Mouse (Mus musculus) forebrain, embryonic 16.5 days (tissue): ENCODE results near the gene Klra1. TPM values are rescaled to one million over a fixed set of nuclear protein-coding genes. Genes with fewer than 3 reads are reported as not detected.
"Not testable (repeated sequence)": the region's sequence is repeated elsewhere in the genome, so short reads cannot be mapped to it uniquely, and the experiment has no call there.

Experiments
- ATAC-seq: fragments of 200-750 bp; cut with Nextera tagmentation; 2 replicates; pipeline ENCODE4 v1.8.0; 2017; ENCODE audit warnings: mild to moderate bottlenecking, moderate library complexity
- H3K27ac ChIP-seq: fragments of 300-500 bp; sonication (generic); 2 replicates; pipeline ENCODE4 v1.5.1; 2014; ENCODE audit warnings: low read length, control low read depth
- H3K27me3 ChIP-seq: fragments of 300-500 bp; sonication (generic); replicated peaks from 2 replicates; pipeline ENCODE4 v1.6.1; 2014; ENCODE audit warnings: low read length; ENCODE audit not compliant: control insufficient read depth, insufficient read depth
- H3K36me3 ChIP-seq: fragments of 300-500 bp; sonication (generic); 2 replicates; pipeline ENCODE4 v1.6.1; 2014; ENCODE audit not compliant: control insufficient read depth, insufficient read depth
- H3K4me1 ChIP-seq: fragments of 300-500 bp; sonication (generic); replicated peaks from 2 replicates; pipeline ENCODE4 v1.6.1; 2014; ENCODE audit warnings: low read length; ENCODE audit not compliant: control insufficient read depth, insufficient read depth
- H3K4me2 ChIP-seq: fragments of 300-500 bp; sonication (generic); 2 replicates; pipeline ENCODE4 v1.6.1; 2014; ENCODE audit warnings: mild to moderate bottlenecking, low read length, control low read depth
- H3K4me3 ChIP-seq: fragments of 300-500 bp; sonication (generic); replicated peaks from 2 replicates; pipeline ENCODE4 v1.5.1; 2014; ENCODE audit warnings: mild to moderate bottlenecking, low read length, control low read depth
- H3K9ac ChIP-seq: fragments of 300-500 bp; sonication (generic); replicated peaks from 2 replicates; pipeline ENCODE4 v1.6.1; 2014; ENCODE audit warnings: low read depth, low read length, control low read depth
- H3K9me3 ChIP-seq: fragments of 300-500 bp; sonication (generic); 2 replicates; pipeline ENCODE4 v1.6.1; 2016; ENCODE audit warnings: low read length; ENCODE audit not compliant: control insufficient read depth
- WGBS: fragments of 180-500 bp; shearing (Covaris S2); extraction: QIAGEN DNeasy Blood & Tissue Kit; methylation state at CpG from one replicate; pipeline ENCODE4 v1.1.7; 2014; 5-methylcytosine and 5-hydroxymethylcytosine counted together
- polyA plus RNA-seq: library from polyadenylated mRNA; unstranded; fragments of >200 nt; fragmentation: Nextera tagmentation; extraction: Ambion mirVana; gene quantifications from 2 replicates; pipeline ENCODE4 v1.2.1, GENCODE M21; 2015

The Klra1 gene
- polyA plus RNA-seq: not detected in 2 replicates

DNA sequence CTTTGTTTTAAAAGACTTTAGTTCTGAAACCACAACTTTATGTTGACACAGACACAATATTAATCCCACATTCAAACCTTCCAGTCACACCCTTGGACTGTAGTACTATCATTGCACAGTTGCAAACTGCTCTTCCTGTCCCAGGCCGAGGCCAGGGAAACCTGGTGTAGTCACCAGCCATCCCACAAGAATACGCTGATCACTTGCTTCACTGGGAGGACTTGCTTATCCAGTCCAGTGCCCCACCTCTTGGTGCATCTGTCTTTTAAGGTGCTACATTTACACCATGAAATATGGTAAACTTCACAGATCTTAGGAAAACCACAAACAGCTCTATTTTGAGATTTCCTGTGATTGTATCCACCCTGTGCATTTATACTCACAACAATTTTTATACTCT lies at the start of gene Klra1:
Gene Klra1 (minus strand): TSS at position 125 of the 400 bp plus-strand sequence.
- H3K27ac ChIP-seq: no peak within 1 kb of the TSS
- no peaks in the 10 kb centered on the region for H3K36me3 ChIP-seq
- 84% methylated on average over 2 of the region's 2 CpGs for WGBS
- H3K27me3 ChIP-seq: no peaks in the 10 kb centered on the region
- ATAC-seq: no peak
- H3K4me1 ChIP-seq: no peaks in the 10 kb centered on the region
- H3K4me2 ChIP-seq: no peak within 1 kb of the TSS
- no peak within 1 kb of the TSS for H3K9ac ChIP-seq
- H3K4me3 ChIP-seq: no peak within 1 kb of the TSS
- H3K9me3 ChIP-seq: no peaks in the 10 kb centered on the region

DNA sequence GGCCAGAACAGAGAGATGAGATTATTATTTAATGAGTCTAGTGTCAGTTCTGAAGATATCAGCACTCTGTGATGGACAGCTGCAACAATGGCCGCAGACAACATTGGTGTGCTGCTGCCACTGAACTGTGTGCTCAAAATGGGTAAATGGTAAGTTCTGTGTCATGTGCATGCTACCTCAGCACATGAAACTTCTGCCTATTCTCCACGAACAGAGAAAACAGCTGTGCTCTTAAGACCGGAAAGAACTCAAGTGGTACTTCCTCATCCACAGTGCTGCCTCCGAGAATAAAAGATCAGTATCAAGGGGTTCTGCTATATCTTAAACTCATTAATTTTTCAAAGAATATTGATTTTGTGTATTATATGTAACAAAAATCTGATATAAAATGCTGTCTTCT lies 42.8 kb upstream of the Klra1 start:
- ATAC-seq: no peak
- 90% methylated on average over 4 of the region's 4 CpGs for WGBS

DNA sequence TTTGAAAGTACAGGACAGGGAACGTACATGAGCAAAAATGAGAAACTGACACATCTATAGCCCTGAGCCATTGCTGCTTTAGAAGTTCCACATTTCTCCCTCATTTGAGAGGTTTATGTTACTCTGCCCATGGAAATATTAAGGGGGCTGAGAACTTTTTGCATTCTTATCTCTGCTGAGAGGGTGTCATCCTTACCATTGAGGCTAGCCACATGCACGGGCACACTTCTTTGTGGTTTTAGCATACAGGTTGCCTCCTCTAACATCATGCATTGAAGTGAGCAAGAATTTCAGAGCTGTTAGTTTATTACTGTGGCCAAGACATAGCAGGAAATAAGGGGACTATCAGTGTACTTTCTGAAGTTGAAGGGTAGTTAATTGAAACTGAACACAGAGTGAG lies 32.5 kb upstream of the Klra1 start:
- Histone ChIP-seq H3K4me3 (no peak overlapping the region), H3K4me2 (no peak overlapping the region), H3K27me3 (no peaks in the 10 kb centered on the region), H3K27ac (no peak overlapping the region), H3K36me3 (no peaks in the 10 kb centered on the region), H3K4me1 (no peaks in the 10 kb centered on the region), H3K9ac (no peak overlapping the region), H3K9me3 (peaks cover 9% of the 10 kb centered on the region; the same call in 1 of the 2 replicates)
- ATAC-seq: no peak
- WGBS: 92% methylated on average over 2 of the region's 2 CpGs

More for the DNA sequence above, 42.8 kb upstream of the Klra1 start:
- no peak overlapping the region for H3K27ac ChIP-seq
- H3K4me1 ChIP-seq: no peaks in the 10 kb centered on the region
- no peaks in the 10 kb centered on the region for H3K36me3 ChIP-seq
- no peaks in the 10 kb centered on the region for H3K27me3 ChIP-seq
- H3K9me3 ChIP-seq: no peaks in the 10 kb centered on the region
- H3K9ac ChIP-seq: no peak overlapping the region
- no peak overlapping the region for H3K4me2 ChIP-seq
- no peak overlapping the region for H3K4me3 ChIP-seq

DNA sequence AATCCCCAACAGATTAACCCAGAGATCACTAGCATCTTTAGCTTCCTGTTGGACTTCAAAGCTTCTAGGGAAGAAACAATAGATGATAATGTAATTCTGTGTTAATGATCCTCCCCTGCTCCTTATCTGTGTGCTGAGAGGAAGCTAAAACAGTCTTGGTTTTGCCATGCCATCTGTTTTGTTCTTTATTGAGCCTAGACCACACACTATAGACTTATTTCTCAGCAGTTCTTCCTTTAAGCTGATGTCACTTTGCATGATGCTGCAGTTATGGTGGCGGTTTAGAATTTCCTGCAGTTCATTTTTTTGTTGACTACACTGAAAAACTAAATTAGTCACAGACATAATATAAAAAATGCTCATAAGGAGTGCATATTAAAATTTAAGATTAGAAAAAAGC lies 18.2 kb upstream of the Klra1 start:
- Histone ChIP-seq H3K9ac (no peak overlapping the region), H3K4me3 (no peak overlapping the region), H3K4me2 (no peak overlapping the region), H3K9me3 (peaks cover 9% of the 10 kb centered on the region; the same call in 1 of the 2 replicates), H3K27me3 (no peaks in the 10 kb centered on the region), H3K4me1 (no peaks in the 10 kb centered on the region), H3K27ac (no peak overlapping the region), H3K36me3 (no peaks in the 10 kb centered on the region)
- ATAC-seq: no peak
- WGBS: 59% methylated on average over 1 of the region's 1 CpGs

DNA sequence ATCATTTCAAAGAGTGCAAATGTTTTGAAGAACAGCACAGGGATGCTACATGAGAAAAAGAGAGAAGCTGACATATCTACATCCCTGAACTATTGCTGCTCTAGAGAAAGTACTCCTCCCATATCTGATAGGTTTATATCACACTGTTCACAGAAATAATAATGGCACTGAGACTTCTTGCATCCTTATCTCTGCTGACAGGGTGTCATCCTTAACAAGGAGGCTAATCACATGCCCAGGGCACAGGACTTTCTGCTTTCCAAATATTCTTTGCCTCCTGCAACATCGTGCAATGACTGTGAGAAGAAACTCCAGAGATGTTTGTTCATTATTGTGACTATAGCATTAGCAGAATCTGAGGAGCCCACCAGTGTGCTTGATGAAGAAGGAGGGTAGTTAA lies 871 bp downstream of the Klra1 start:
- WGBS: 56% methylated on average over 1 of the region's 1 CpGs
- Histone ChIP-seq H3K27ac (no peak overlapping the region), H3K9ac (no peak overlapping the region), H3K27me3 (no peaks in the 10 kb centered on the region), H3K4me1 (no peaks in the 10 kb centered on the region), H3K4me2 (no peak overlapping the region), H3K9me3 (no peaks in the 10 kb centered on the region), H3K4me3 (no peak overlapping the region), H3K36me3 (no peaks in the 10 kb centered on the region)
- no peak for ATAC-seq

DNA sequence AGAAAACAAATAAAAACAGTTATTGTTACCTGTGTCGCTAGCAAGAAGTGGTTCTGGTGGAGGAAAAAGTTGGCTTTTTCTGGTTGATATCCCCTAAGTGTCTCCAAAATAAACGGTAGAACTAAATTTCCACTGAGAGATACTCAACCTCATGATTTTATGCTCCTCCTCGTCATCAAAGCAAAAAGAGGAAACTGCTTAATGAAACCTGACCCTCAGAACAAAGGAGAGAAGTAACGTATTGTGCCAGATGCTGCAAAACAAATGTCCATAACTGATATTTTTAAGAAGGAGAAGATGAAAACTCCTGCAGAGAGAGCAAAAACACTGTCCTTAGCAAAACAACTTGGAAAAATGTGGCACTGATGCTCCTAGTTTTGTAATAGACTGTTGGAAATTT lies 4.3 kb downstream of the Klra1 start:
- H3K4me2 ChIP-seq: no peak overlapping the region
- 77% methylated on average over 4 of the region's 4 CpGs for WGBS
- H3K36me3 ChIP-seq: no peaks in the 10 kb centered on the region
- no peaks in the 10 kb centered on the region for H3K27me3 ChIP-seq
- no peaks in the 10 kb centered on the region for H3K4me1 ChIP-seq
- ATAC-seq: no peak
- no peak overlapping the region for H3K9ac ChIP-seq
- no peak overlapping the region for H3K27ac ChIP-seq
- H3K9me3 ChIP-seq: 0 out of 2 replicates have a peak, but pooled peaks cover 5% of the 10 kb centered on the region
- H3K4me3 ChIP-seq: no peak overlapping the region

DNA sequence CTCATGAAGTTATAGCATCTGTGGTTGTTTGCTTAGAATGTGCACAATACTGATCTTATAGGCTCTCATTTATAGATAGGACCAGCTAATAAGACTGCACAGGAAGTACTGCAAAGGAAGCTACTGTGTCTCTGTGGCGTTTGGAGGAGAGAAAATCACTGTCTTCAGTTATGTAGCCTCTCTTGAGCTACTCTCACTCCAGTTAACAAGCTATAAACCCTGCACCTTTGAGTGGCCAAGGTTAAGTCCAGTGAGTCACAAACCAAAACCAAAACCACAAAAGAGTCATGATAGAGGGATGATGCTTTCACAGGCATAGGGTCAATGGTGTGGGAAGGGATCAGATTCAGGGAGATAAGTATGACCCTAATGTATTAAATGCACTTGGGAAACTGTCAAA lies 41.3 kb downstream of the Klra1 start:
- not testable (repeated sequence) for H3K36me3 ChIP-seq, H3K4me1 ChIP-seq, H3K9ac ChIP-seq, H3K9me3 ChIP-seq, H3K4me3 ChIP-seq, ATAC-seq, H3K27ac ChIP-seq, H3K27me3 ChIP-seq, H3K4me2 ChIP-seq
- 25% methylated on average over 1 of the region's 1 CpGs for WGBS

DNA sequence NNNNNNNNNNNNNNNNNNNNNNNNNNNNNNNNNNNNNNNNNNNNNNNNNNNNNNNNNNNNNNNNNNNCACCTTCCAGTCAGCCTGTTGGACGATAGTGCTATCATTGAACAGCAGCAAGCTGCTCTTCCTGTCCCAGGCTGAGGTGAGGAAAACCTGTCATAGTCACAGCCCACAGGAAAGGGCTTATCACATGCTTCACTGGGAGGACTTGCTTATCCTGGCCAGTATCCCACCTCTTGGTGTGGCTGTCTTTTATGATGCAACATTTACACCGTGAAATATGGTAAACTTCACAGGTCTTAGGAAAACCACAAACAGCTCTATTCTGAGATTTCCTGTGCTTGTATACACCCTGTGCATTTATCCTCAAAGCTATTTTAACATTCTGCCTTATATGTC lies 44.7 kb downstream of the Klra1 start:
- not testable (repeated sequence) for H3K36me3 ChIP-seq, ATAC-seq, H3K4me1 ChIP-seq, H3K4me3 ChIP-seq, H3K9me3 ChIP-seq, H3K27ac ChIP-seq, H3K27me3 ChIP-seq, H3K4me2 ChIP-seq, H3K9ac ChIP-seq
- 86% methylated on average over 2 of the region's 2 CpGs for WGBS

DNA sequence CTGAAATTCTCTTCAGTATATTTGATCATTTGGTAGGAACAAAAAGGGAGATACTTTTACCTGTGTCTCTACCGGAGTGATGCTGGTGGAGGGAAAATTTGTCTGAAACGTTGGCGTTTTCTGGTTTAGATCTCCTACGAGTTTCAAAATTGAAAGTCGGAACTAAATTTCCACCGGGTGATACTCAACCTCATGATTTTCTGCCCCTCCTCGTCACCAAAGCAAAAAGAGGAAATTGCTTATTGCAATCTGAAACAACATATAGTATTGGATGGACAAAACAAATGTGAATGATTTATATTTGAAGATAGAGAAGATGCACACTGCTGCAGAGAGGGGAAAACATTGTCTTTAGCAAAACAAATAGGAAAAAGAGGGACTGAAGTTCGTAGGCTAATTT lies 49.3 kb downstream of the Klra1 start, which contains the start of gene Klra3:
Gene Klra3 (minus strand): TSS at position 164 of the 400 bp plus-strand sequence.
- H3K4me2 ChIP-seq: no peak within 1 kb of the TSS
- 87% methylated on average over 8 of the region's 8 CpGs for WGBS
- no peak within 1 kb of the TSS for H3K4me3 ChIP-seq
- no peak for ATAC-seq
- no peak within 1 kb of the TSS for H3K9ac ChIP-seq
- no peaks in the 10 kb centered on the region; the same call in 1 of the 2 replicates for H3K9me3 ChIP-seq
- no peaks in the 10 kb centered on the region for H3K36me3 ChIP-seq
- H3K4me1 ChIP-seq: no peaks in the 10 kb centered on the region
- no peak within 1 kb of the TSS for H3K27ac ChIP-seq
- H3K27me3 ChIP-seq: no peaks in the 10 kb centered on the region
